Mouse (Mus musculus) inflammation-experienced regulatory T-cells, adult 6 months (primary cell): ENCODE data around the gene Eapp. TPM values are rescaled to one million over a fixed set of nuclear protein-coding genes. Genes with fewer than 3 reads are reported as not detected.
"Not testable (repeated sequence)": the region's sequence is repeated elsewhere in the genome, so short reads cannot be mapped to it uniquely, and the experiment has no call there.

Experiments used
- ATAC-seq: one replicate; pipeline ENCODE4 v1.8.0; 2017
- polyA plus RNA-seq, 3 experiments: library from polyadenylated mRNA; unstranded; fragments of 100-300 nt; shearing (Covaris generic); gene quantifications; one replicate each; pipeline ENCODE4 v1.2.1; 2017

The Eapp gene
- polyA plus RNA-seq: 100 to 1,000 TPM; 126 to 159 (median 145) TPM

GRCm38 (mm10) chr12:54695511-54696241, at the start of gene Eapp:
Gene Eapp (minus strand): TSS chr12:54695897.
- ATAC-seq: peak; percentile 72

GRCm38 (mm10) chr12:54738661-54739243, 43.1 kb upstream of the Eapp start:
- ATAC-seq: peak; percentile 39

- ATAC-seq: peak; percentile 68
These were observed 42.4 kb upstream of the Eapp start for GRCm38 (mm10) chr12:54737891-54738660.

- peak; percentile 42 for ATAC-seq
These were observed 38.8 kb upstream of the Eapp start for GRCm38 (mm10) chr12:54734307-54735131.

GRCm38 (mm10) chr12:54729140-54730059, 33.7 kb upstream of the Eapp start:
- ATAC-seq: peak; percentile 81

- ATAC-seq: peak; percentile 80
These were observed 23.4 kb upstream of the Eapp start for GRCm38 (mm10) chr12:54718871-54719786.

GRCm38 (mm10) chr12:54717516-54717915, 21.8 kb upstream of the Eapp start:
- ATAC-seq: not testable (repeated sequence)

- peak; percentile 48 for ATAC-seq
These were observed 18.3 kb upstream of the Eapp start for GRCm38 (mm10) chr12:54713822-54714626.

- ATAC-seq: peak; percentile 66
These were observed 14.8 kb upstream of the Eapp start for GRCm38 (mm10) chr12:54710494-54710879.

GRCm38 (mm10) chr12:54709691-54710493, 14.2 kb upstream of the Eapp start:
- peak; percentile 55 for ATAC-seq

- ATAC-seq: no peak
These were observed 3.7 kb upstream of the Eapp start for GRCm38 (mm10) chr12:54699394-54699793.

GRCm38 (mm10) chr12:54697791-54698250, 2.1 kb upstream of the Eapp start:
- ATAC-seq: no peak

- ATAC-seq: no peak
These were observed 1.4 kb upstream of the Eapp start for GRCm38 (mm10) chr12:54697003-54697597.

GRCm38 (mm10) chr12:54696242-54697002, 725 bp upstream of the Eapp start:
- peak; percentile 74 for ATAC-seq

GRCm38 (mm10) chr12:54694847-54695510, 718 bp downstream of the Eapp start:
- no peak for ATAC-seq

GRCm38 (mm10) chr12:54689082-54689481, 6.6 kb downstream of the Eapp start:
- no peak for ATAC-seq

GRCm38 (mm10) chr12:54683182-54683581, 12.5 kb downstream of the Eapp start:
- no peak for ATAC-seq
